Mouse (Mus musculus) bone marrow, adult 2 months (tissue): Measurements from ENCODE around the gene Slc30a3. TPM values are rescaled to one million over a fixed set of nuclear protein-coding genes. Genes with fewer than 3 reads are reported as not detected.
A peak's percentile ranks its signal among the peaks of the same experiment; 100 is the strongest.

Source experiments
- H3K27ac ChIP-seq: fragments of 200-500 bp; 2 replicates; pipeline ENCODE4 v1.5.1; 2012; ENCODE audit warnings: low read depth, mild to moderate bottlenecking, control low read depth, inconsistent platforms, low read length; ENCODE audit not compliant: control insufficient read depth, poor library complexity, insufficient read depth
- H3K4me1 ChIP-seq: fragments of 200-500 bp; 2 replicates; pipeline ENCODE4 v1.6.1; 2011; ENCODE audit warnings: low read length; ENCODE audit not compliant: control insufficient read depth, insufficient read depth
- H3K4me3 ChIP-seq: fragments of 200-500 bp; replicated peaks from 2 replicates; pipeline ENCODE3; 2011; ENCODE audit warnings: mild to moderate bottlenecking, low read depth, low read length, control low read depth; ENCODE audit not compliant: control insufficient read depth
- CTCF ChIP-seq: fragments of 200-500 bp; IDR thresholded peaks from 2 replicates; pipeline ENCODE4 v1.5.1; 2011; ENCODE audit warnings: low read length, control low read depth; ENCODE audit not compliant: control insufficient read depth, insufficient read depth
- POLR2A ChIP-seq: fragments of 200-500 bp; IDR thresholded peaks from 2 replicates; pipeline ENCODE4 v1.6.1; 2011; ENCODE audit warnings: low read depth, mild to moderate bottlenecking, control low read depth, low read length, borderline replicate concordance; ENCODE audit not compliant: control insufficient read depth
- WGBS: fragments of 180-500 bp; shearing (Covaris S2); methylation state at CpG from one replicate; pipeline ENCODE4 v1.1.7; 2018; 5-methylcytosine and 5-hydroxymethylcytosine counted together
- polyA plus RNA-seq: library from polyadenylated mRNA; stranded (reverse); fragments of >200 nt; gene quantifications from 2 replicates; pipeline ENCODE4 v1.2.4, GENCODE M21; 2011; ENCODE audit warnings: low replicate concordance; ENCODE audit not compliant: missing spikeins, insufficient read depth, insufficient read length

The Slc30a3 gene
- not detected in 2 replicates for polyA plus RNA-seq

- TF ChIP-seq POLR2A = no peak
- no peak for TF ChIP-seq CTCF
- 89% methylated on average over 18 of the region's 18 CpGs for WGBS
Measured at GRCm38 (mm10) chr5:31108000-31108490, at the start of gene Slc30a3. Gene Slc30a3, minus strand, starts transcription at chr5:31108237.

DNA sequence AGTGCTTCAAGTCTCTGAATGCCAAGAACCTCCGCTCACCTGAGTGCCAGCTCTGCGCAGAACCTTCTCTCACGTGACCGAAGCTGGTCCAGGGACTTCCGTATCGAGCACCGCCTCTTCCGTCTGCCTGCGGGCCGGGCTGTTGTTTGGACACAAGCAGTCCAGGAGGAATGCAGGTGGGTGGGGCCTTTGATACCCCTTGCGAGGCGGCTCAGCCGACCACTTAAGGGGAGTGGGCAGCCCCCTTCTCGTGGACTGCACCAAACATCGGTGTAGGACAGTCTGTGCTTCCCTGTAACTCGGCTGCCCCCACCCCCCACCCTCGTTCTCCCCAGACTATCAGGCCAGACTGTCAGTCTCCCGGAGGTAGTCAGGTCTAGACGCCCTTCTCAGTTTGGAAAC, 46.1 kb upstream of the Slc30a3 start, which contains the start of gene Mpv17:
Mpv17 (minus strand) TSS at position 100 of the 402 bp plus-strand sequence.
- TF ChIP-seq CTCF = no peak
- peak; percentile 78 for TF ChIP-seq POLR2A
- 0% methylated on average over 19 of the region's 19 CpGs for WGBS
- Histone ChIP-seq H3K4me1 (peaks cover 2% of the 10 kb centered on the region), H3K4me3 (peak within 1 kb of the TSS; percentile 85), H3K27ac (peak within 1 kb of the TSS; percentile 45; the same call in 1 of the 2 replicates)

More at GRCm38 (mm10) chr5:31108000-31108490, at the start of gene Slc30a3:
- Histone ChIP-seq H3K4me3 (no peak within 1 kb of the TSS), H3K4me1 (no peaks in the 10 kb centered on the region), H3K27ac (no peak within 1 kb of the TSS)

- Histone ChIP-seq H3K4me1 (peaks cover 2% of the 10 kb centered on the region), H3K4me3 (peak overlapping the region; percentile 85), H3K27ac (no peak overlapping the region)
- no peak for TF ChIP-seq CTCF
- TF ChIP-seq POLR2A = no peak
- WGBS = 42% methylated on average over 6 of the region's 6 CpGs
Measured at GRCm38 (mm10) chr5:31153516-31154151, 45.6 kb upstream of the Slc30a3 start.

GRCm38 (mm10) chr5:31151746-31152145, 43.7 kb upstream of the Slc30a3 start:
- H3K4me3 ChIP-seq = no peak overlapping the region
- 79% methylated on average over 3 of the region's 3 CpGs for WGBS
- peaks cover 2% of the 10 kb centered on the region for H3K4me1 ChIP-seq
- TF ChIP-seq CTCF = no peak
- TF ChIP-seq POLR2A = no peak
- no peak overlapping the region for H3K27ac ChIP-seq

DNA sequence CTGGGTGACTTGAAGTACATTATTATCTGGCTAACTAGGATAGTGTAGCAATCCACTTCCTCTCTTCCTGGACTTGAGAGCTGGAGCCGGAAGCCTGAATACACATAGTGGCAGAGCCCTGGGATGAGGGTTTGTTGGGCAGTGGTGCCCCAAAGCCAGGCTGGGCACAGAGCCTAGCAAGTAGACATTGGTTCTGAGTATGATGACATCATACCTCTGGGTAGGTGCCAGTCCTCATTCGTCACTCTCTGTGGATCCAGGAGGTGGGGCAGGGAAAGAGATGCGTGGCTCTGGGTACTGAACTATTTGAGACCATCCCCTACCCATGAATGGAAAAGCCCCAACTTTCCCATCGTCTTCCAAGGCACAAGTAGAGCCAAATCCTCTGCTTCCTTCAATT, 41.7 kb upstream of the Slc30a3 start:
- peaks cover 2% of the 10 kb centered on the region for H3K4me1 ChIP-seq
- H3K4me3 ChIP-seq = no peak overlapping the region
- no peak overlapping the region for H3K27ac ChIP-seq
- TF ChIP-seq POLR2A (no peak), CTCF (no peak)
- 82% methylated on average over 4 of the region's 4 CpGs for WGBS

DNA sequence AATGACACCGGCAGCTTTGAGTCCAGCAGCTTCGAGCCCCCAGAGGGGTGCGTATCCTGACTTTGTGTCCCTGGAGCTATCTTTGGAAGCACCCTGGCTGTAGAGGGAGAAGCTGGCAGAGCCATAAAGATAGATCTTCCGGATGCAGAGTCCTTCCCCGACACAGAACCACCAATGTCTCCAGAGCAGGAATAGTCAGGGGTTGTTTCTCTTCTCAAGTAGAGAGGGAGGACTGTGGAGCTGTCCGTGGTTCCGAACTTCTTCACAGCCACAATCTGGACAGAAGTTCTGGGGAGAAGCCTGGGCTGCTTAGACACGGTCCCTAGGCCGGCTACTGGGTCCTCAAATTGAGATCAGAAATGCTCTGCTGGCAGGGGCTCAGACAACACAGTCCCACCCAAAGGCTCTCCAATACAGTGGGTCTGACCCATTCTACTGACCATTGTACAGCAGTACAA, 31.0 kb upstream of the Slc30a3 start:
- 14% methylated on average over 9 of the region's 9 CpGs for WGBS
- Histone ChIP-seq H3K27ac (no peak overlapping the region), H3K4me1 (no peaks in the 10 kb centered on the region; the same call in 1 of the 2 replicates), H3K4me3 (no peak overlapping the region)
- TF ChIP-seq CTCF = no peak

DNA sequence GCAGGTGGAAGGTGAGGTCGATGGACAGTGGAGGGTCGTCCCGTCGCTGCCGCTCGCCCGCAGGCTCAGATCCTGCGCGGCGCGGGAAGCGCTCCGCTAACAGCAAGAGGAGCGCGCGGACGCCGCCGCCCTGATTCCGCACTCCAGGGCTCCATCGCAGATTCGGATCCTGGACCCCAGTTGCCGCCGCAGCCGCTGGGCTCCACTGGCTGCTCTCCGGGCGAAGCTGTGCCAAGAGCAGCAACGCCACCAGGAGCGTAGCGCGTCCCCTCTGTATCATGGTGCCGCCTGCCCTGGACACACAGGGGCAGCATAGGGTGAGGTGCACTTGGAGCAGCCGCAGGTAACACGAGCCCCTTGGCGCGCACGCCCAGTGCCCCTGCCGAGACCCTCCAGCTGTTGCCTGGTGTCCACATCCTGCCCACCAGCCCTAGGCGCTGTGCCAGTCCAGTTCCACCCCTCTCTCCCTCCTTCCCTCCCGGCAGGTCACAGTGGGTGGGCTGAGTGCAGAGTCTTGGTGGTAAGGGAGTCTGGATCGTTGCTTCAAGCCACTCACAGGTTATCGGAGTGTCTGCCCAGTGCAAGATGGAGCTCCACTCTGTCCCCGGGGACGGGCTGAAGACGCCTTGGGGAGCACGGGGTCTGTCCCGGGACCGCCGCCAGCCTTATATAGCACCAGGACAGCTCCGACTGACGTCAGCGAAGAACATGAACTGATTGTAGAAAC, 30.4 kb upstream of the Slc30a3 start, which contains the start of gene Ucn:
Ucn (minus strand) TSS at position 589 of the 727 bp plus-strand sequence.
- TF ChIP-seq CTCF = no peak
- TF ChIP-seq POLR2A = no peak
- Histone ChIP-seq H3K4me1 (no peaks in the 10 kb centered on the region; the same call in 1 of the 2 replicates), H3K27ac (no peak within 1 kb of the TSS), H3K4me3 (no peak within 1 kb of the TSS)
- WGBS = 6% methylated on average over 52 of the region's 52 CpGs

- Histone ChIP-seq H3K27ac (no peak overlapping the region), H3K4me3 (no peak overlapping the region), H3K4me1 (no peaks in the 10 kb centered on the region; the same call in 1 of the 2 replicates)
- no peak for TF ChIP-seq POLR2A
- TF ChIP-seq CTCF = no peak
- 9% methylated on average over 13 of the region's 13 CpGs for WGBS
Measured at GRCm38 (mm10) chr5:31137658-31138057, 29.6 kb upstream of the Slc30a3 start.
